Mouse (Mus musculus) liver, adult 2 months (tissue): Measurements from ENCODE around the gene Zfp503. TPM values are rescaled to one million over a fixed set of nuclear protein-coding genes. Genes with fewer than 3 reads are reported as not detected.

ENCODE experiments used
- DNase-seq: peaks from one replicate; pipeline ENCODE4 v3.0.0-alpha.2; 2011; ENCODE audit warnings: low read depth, low spot score; ENCODE audit errors: extremely low read depth
- H3K27ac ChIP-seq: fragments of 200-500 bp; replicated peaks from 2 replicates; pipeline ENCODE4 v1.5.1; 2012; ENCODE audit warnings: low read depth, mild to moderate bottlenecking, control low read depth, inconsistent platforms, low read length; ENCODE audit not compliant: insufficient read depth
- H3K27me3 ChIP-seq: fragments of 200-500 bp; 2 replicates; pipeline ENCODE4 v1.6.1; 2012; ENCODE audit warnings: mild to moderate bottlenecking, moderate library complexity, low read length, inconsistent platforms; ENCODE audit not compliant: control insufficient read depth, insufficient read depth
- H3K36me3 ChIP-seq: fragments of 200-500 bp; 2 replicates; pipeline ENCODE4 v1.6.1; 2012; ENCODE audit warnings: low read length, inconsistent platforms; ENCODE audit not compliant: control insufficient read depth, insufficient read depth
- H3K4me1 ChIP-seq: fragments of 200-500 bp; 2 replicates; pipeline ENCODE4 v1.6.1; 2011; ENCODE audit warnings: low read length; ENCODE audit not compliant: control insufficient read depth, insufficient read depth
- H3K4me3 ChIP-seq: fragments of 200-500 bp; 2 replicates; pipeline ENCODE4 v1.5.1; 2011; ENCODE audit warnings: low read depth, mild to moderate bottlenecking, control low read depth, low read length, moderate library complexity; ENCODE audit not compliant: insufficient read depth
- H3K79me2 ChIP-seq: fragments of 200-500 bp; 2 replicates; pipeline ENCODE4 v1.6.1; 2012; ENCODE audit warnings: inconsistent platforms, mild to moderate bottlenecking, low read length, moderate library complexity; ENCODE audit not compliant: control insufficient read depth, insufficient read depth
- H3K9ac ChIP-seq: fragments of 200-500 bp; 2 replicates; pipeline ENCODE4 v1.6.1; 2012; ENCODE audit warnings: low read depth, mild to moderate bottlenecking, control low read depth, inconsistent platforms, low read length
- CTCF ChIP-seq: fragments of 200-500 bp; IDR thresholded peaks from 2 replicates; pipeline ENCODE4 v1.5.1; 2011; ENCODE audit warnings: low read depth, low read length, control low read depth
- POLR2A ChIP-seq: fragments of 200-500 bp; IDR thresholded peaks from 2 replicates; pipeline ENCODE4 v1.6.1; 2011; ENCODE audit warnings: low read length, control low read depth; ENCODE audit not compliant: insufficient read depth; ENCODE audit errors: extremely low read depth
- WGBS: fragments of 180-500 bp; shearing (Covaris S2); methylation state at CpG from one replicate; pipeline ENCODE4 v1.1.7; 2018; 5-methylcytosine and 5-hydroxymethylcytosine counted together
- polyA plus RNA-seq: library from polyadenylated mRNA; depleted of rRNA; stranded (reverse); fragments of >200 nt; gene quantifications from 2 replicates; pipeline ENCODE4 v1.2.3, GENCODE M21; 2012; rRNA removed
- total RNA-seq: library from RNA; depleted of rRNA; stranded (reverse); fragments of >200 nt; gene quantifications from 2 replicates; pipeline ENCODE4 v1.2.3, GENCODE M21; 2014; rRNA removed

Zfp503 gene
- total and polyA plus RNA-seq, 2 experiments: 0.37 to 1.7 TPM

DNA sequence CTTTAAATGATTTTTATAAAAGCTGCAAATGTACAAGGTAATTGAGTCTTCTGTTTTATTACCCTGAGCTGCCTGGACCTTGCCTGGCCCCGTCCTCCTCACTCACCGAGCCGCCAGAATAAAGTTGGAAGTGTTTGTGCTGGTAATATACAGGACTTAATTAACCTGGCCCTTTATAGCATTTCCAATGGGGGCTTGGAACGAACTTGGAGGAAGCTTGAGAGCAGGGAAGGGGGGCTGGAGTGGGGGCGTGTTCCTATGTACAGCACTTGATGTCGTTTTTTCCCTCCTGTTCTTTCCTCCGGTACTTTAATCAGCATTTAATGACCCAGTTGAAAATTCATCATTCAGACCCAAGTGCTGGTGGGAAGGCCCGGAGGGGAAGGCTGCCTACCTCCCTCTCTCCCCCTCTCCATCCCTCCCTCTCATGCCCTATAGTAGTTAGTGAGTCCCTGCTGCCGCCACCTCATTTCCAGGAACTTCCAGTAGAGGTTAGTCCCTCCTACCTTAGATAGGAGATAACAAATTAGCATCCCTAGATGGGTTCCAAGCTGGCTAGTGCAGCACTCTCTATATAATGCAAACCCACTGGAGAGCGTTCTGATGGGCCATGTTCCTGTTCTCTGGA lies 37.4 kb downstream of the Zfp503 start:
- Histone ChIP-seq H3K27me3 (no peaks in the 10 kb centered on the region), H3K4me1 (no peaks in the 10 kb centered on the region), H3K4me3 (no peak overlapping the region), H3K9ac (no peak overlapping the region), H3K79me2 (no peaks in the 10 kb centered on the region), H3K36me3 (no peaks in the 10 kb centered on the region), H3K27ac (no peak overlapping the region)
- no peak for DNase-seq
- no peak for TF ChIP-seq CTCF
- TF ChIP-seq POLR2A: no peak
- WGBS: 86% methylated on average over 10 of the region's 10 CpGs

DNA sequence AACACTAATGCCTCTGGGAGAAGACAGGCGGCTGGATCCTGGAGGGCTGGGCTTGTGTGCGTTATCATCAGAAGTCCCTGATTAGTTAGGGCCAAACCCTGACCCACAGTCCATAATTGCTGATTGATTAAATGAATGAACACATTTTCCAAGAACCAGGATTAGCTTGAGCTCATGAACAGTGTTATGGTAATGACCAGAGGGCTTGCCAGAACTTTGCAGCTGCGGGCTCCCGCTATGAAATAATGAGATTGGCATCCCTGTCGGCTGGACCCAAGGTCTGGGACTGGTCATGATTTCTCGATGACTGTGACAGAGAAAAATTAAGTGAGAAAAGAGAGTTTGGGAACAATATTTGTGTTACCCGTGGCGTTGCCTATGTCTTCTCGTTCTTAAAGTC lies 44.5 kb downstream of the Zfp503 start:
- Histone ChIP-seq H3K4me1 (no peaks in the 10 kb centered on the region), H3K27ac (no peak overlapping the region), H3K4me3 (no peak overlapping the region), H3K36me3 (no peaks in the 10 kb centered on the region), H3K9ac (no peak overlapping the region), H3K79me2 (no peaks in the 10 kb centered on the region), H3K27me3 (no peaks in the 10 kb centered on the region; the same call in 1 of the 2 replicates)
- no peak for TF ChIP-seq POLR2A
- no peak for TF ChIP-seq CTCF
- DNase-seq: no peak
- 87% methylated on average over 9 of the region's 9 CpGs for WGBS

DNA sequence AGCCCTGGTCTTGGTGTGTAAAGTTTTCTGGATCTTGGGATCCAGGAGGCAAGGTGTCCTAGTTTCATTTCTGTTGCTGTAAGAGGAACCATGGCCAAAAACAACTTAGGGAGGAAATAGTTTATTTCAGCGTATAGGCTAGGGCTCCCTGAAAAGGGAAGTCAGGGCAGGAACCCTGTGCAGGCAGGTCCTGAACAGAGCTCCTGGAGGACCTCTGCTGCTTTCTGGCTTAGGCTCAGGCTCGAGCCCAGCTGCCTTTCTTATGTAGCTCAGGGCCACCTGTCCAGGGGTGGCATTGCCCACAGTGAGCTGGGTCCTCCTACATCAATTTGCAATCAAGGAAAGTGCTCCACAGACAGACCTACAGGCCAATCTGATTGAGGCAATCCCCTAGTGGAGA lies 47.8 kb downstream of the Zfp503 start:
- Histone ChIP-seq H3K4me3 (no peak overlapping the region), H3K36me3 (no peaks in the 10 kb centered on the region), H3K27ac (no peak overlapping the region), H3K9ac (no peak overlapping the region), H3K4me1 (no peaks in the 10 kb centered on the region), H3K27me3 (no peaks in the 10 kb centered on the region; the same call in 1 of the 2 replicates), H3K79me2 (no peaks in the 10 kb centered on the region)
- WGBS: 56% methylated on average over 2 of the region's 2 CpGs
- no peak for TF ChIP-seq POLR2A
- TF ChIP-seq CTCF: no peak
- DNase-seq: no peak

DNA sequence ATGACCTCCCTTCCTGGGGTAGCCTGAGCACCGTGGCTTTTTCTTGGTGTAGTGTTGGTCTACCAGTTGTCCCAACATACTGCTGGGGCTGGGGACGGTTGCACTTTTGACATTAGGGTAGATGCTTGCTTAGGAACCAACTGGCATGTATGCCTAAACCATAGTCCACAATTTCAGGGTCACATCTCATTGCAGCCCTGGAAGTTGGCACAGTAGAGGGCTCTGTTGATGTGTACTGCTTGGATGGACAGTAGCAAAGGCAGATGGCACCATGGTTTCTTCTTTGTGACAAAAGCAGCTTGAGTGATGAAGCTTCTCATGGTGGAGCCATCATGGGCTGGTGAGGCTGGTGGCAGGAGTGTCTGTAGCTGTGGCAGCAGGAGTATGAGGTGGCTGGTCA lies 52.3 kb downstream of the Zfp503 start:
- H3K27me3 ChIP-seq: no peaks in the 10 kb centered on the region
- no peaks in the 10 kb centered on the region for H3K79me2 ChIP-seq
- DNase-seq: no peak
- no peak overlapping the region for H3K4me3 ChIP-seq
- no peak overlapping the region for H3K9ac ChIP-seq
- 88% methylated on average over 2 of the region's 2 CpGs for WGBS
- no peaks in the 10 kb centered on the region for H3K4me1 ChIP-seq
- H3K27ac ChIP-seq: no peak overlapping the region
- no peaks in the 10 kb centered on the region for H3K36me3 ChIP-seq
- no peak for TF ChIP-seq POLR2A
- TF ChIP-seq CTCF: no peak

DNA sequence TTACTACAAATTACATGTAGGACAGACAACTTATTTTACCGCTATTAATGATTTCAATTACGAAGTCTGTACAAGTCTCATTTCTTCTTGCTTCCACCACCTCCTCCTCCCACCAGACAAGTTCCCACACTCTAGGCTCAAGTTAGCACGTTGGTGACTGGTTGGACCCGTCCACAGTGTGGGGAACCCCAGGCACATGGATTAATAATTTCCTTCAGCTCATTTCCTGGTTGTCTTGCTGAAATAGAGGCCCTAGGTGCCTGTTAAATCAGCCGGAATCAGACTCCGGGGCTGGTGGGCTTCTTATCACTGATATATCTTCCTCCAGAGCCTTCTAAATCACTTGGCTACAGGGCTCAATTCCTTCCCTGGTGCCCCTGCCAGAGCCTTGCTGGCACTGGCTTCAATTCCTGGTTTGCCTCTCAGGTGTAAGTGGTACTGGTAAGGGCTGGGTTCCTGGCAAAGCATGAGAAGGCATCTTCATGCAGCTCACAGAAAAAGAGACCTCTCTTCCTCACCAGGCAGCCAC lies 53.2 kb downstream of the Zfp503 start:
- no peak overlapping the region for H3K4me3 ChIP-seq
- no peaks in the 10 kb centered on the region for H3K79me2 ChIP-seq
- H3K4me1 ChIP-seq: no peaks in the 10 kb centered on the region
- H3K9ac ChIP-seq: no peak overlapping the region
- no peak for TF ChIP-seq POLR2A
- TF ChIP-seq CTCF: no peak
- DNase-seq: no peak
- no peaks in the 10 kb centered on the region for H3K36me3 ChIP-seq
- no peaks in the 10 kb centered on the region for H3K27me3 ChIP-seq
- no peak overlapping the region for H3K27ac ChIP-seq
- 76% methylated on average over 6 of the region's 6 CpGs for WGBS

Other genes with a start within 250 kb of the Zfp503 start
- gene Samd8, start 239.1 kb downstream of the Zfp503 start, total RNA-seq: 27.1 and 40.9 TPM in 2 replicates
- 12.7 and 14.5 TPM in 2 replicates for gene Samd8, start 239.1 kb downstream of the Zfp503 start, polyA plus RNA-seq
- gene Dusp13, start 238.4 kb downstream of the Zfp503 start, total RNA-seq: 0.20 TPM in 1 of 2 replicates, not detected in the other
- 0.21 TPM in 1 of 2 replicates, not detected in the other for gene Dusp13, start 238.4 kb downstream of the Zfp503 start, polyA plus RNA-seq
- 87.0 and 89.3 TPM in 2 replicates for gene Vdac2, start 164.4 kb downstream of the Zfp503 start, total RNA-seq
- gene Vdac2, start 164.4 kb downstream of the Zfp503 start, polyA plus RNA-seq: 66.0 and 108 TPM in 2 replicates
- 4.1 and 8.0 TPM in 2 replicates for gene Comtd1, start 140.6 kb downstream of the Zfp503 start, total RNA-seq
- 8.6 and 10.1 TPM in 2 replicates for gene Comtd1, start 140.6 kb downstream of the Zfp503 start, polyA plus RNA-seq
- 0.18 and 0.20 TPM in 2 replicates for gene Lrmda, start 30.1 kb upstream of the Zfp503 start, total RNA-seq
- 0.09 and 0.50 TPM in 2 replicates for gene Lrmda, start 30.1 kb upstream of the Zfp503 start, polyA plus RNA-seq